Mouse (Mus musculus) neural tube, embryonic 13.5 days (tissue): ENCODE measurements around the gene Stag1. TPM values are rescaled to one million over a fixed set of nuclear protein-coding genes. Genes with fewer than 3 reads are reported as not detected.

ENCODE experiments used
- ATAC-seq: fragments of 200-750 bp; cut with Nextera tagmentation; 2 replicates; pipeline ENCODE4 v1.8.0; 2017; ENCODE audit warnings: low read depth, mild to moderate bottlenecking, moderate TSS enrichment, moderate library complexity
- H3K27ac ChIP-seq: fragments of 300-500 bp; sonication (generic); replicated peaks from 2 replicates; pipeline ENCODE4 v1.5.1; 2015; ENCODE audit warnings: moderate library complexity, mild to moderate bottlenecking, inconsistent platforms
- H3K27me3 ChIP-seq: fragments of 300-500 bp; sonication (generic); 2 replicates; pipeline ENCODE4 v1.6.1; 2015; ENCODE audit warnings: mild to moderate bottlenecking, inconsistent platforms
- H3K36me3 ChIP-seq: fragments of 300-500 bp; sonication (generic); 2 replicates; pipeline ENCODE4 v1.6.1; 2015; ENCODE audit warnings: mild to moderate bottlenecking, inconsistent platforms
- H3K4me1 ChIP-seq: fragments of 300-500 bp; sonication (generic); replicated peaks from 2 replicates; pipeline ENCODE4 v1.6.1; 2015; ENCODE audit warnings: inconsistent platforms
- H3K4me2 ChIP-seq: fragments of 300-500 bp; sonication (generic); 2 replicates; pipeline ENCODE4 v1.6.1; 2015; ENCODE audit warnings: inconsistent platforms, mild to moderate bottlenecking, moderate library complexity
- H3K4me3 ChIP-seq: fragments of 300-500 bp; sonication (generic); 2 replicates; pipeline ENCODE4 v1.5.1; 2015; ENCODE audit warnings: mild to moderate bottlenecking, inconsistent platforms
- H3K9ac ChIP-seq: fragments of 300-500 bp; sonication (generic); 2 replicates; pipeline ENCODE4 v1.6.1; 2015; ENCODE audit warnings: moderate library complexity, mild to moderate bottlenecking, inconsistent platforms
- H3K9me3 ChIP-seq: fragments of 300-500 bp; sonication (generic); 2 replicates; pipeline ENCODE4 v1.6.1; 2016; ENCODE audit warnings: inconsistent platforms
- WGBS: fragments of 180-500 bp; shearing (Covaris S2); methylation state at CpG from one replicate; pipeline ENCODE4 v1.1.7; 2015; 5-methylcytosine and 5-hydroxymethylcytosine counted together
- polyA plus RNA-seq: library from polyadenylated mRNA; unstranded; fragments of >200 nt; fragmentation: Nextera tagmentation; extraction: Ambion mirVana; gene quantifications from 2 replicates; pipeline ENCODE4 v1.2.1, GENCODE M21; 2015

Stag1 gene
- polyA plus RNA-seq, 1 experiment from 2014 or later: 36.3 TPM

DNA sequence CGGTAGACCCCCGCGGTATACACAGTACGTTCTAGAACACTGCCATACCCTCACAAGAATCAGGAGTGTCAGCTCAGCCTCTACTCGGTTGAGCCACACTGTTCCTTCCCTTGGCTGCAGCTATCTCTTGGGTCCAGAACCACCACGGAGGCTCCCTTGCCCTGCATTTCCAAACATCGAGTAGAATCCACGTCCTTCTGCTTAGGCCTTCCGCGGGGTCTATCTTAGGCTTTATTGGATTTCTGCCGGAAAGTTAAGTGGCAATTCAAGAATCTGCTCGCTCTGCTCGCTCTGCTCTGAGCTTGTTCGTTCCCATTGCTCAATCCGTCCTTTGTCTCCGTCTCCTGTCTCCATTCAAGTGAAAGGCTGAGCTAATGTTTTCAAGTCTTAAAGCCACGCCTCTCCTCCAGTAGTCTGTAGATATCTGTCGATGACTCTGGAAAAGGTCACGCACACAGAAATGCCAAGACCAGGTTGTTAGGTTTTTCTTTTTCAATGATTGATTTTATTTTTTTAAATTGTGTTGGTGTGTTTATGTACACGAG lies 17.3 kb upstream of the Stag1 start:
- H3K27me3 ChIP-seq: no peaks in the 10 kb centered on the region
- no peaks in the 10 kb centered on the region for H3K36me3 ChIP-seq
- no peak overlapping the region for H3K4me3 ChIP-seq
- H3K4me2 ChIP-seq: no peak overlapping the region
- H3K27ac ChIP-seq: no peak overlapping the region
- peaks cover 10% of the 10 kb centered on the region for H3K4me1 ChIP-seq
- H3K9ac ChIP-seq: no peak overlapping the region
- no peak for ATAC-seq
- H3K9me3 ChIP-seq: no peaks in the 10 kb centered on the region
- WGBS: 64% methylated on average over 20 of the region's 20 CpGs

DNA sequence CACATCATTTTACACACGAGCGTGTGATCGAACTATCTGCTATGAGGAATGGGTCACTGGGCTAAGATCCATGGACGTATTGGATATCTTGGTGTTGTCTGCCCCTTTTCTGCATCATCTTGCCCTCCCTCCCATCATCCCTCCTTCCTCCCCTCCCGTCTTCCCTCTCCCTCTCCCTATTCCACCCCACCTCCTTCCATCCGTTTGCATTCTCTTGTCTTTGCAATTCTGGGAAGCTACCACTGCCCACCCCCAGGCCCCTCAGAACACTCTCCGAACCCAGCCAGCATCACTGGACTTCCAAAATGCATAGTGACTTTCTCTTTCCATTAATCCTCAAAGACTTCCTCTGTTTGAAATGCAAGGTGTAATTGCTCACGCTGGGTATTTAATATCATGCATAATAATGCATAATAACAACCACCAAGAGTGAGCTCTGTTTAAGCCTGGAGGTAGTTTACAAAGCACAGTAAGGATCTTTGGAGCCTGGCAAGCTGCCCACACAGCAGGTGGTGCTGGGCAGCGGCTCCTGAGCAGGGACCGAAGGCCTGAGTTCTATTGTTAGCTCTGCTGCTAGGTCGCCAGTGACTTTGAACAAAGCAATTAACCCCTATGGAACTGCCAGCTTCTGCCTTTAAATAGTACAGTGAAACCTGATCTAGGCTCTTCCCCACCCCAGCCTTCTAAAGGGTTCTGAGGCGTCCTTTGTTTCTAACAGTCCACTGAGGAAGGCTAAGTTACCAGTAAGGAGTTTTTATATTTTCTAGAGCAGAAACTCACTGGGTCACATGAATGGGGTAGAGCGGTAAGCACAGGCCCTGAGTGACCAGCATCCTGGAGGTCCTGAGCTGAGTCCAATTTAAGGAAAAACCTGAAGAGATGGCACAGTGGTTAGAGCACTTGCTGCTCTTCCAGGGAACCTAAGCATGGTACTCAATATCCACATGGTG lies 15.8 kb upstream of the Stag1 start:
- Histone ChIP-seq H3K4me3 (no peak overlapping the region), H3K4me2 (no peak overlapping the region), H3K9me3 (no peaks in the 10 kb centered on the region), H3K27ac (peak overlapping the region; percentile 53; the same call in 1 of the 2 replicates), H3K9ac (no peak overlapping the region), H3K36me3 (no peaks in the 10 kb centered on the region), H3K27me3 (no peaks in the 10 kb centered on the region), H3K4me1 (peaks cover 10% of the 10 kb centered on the region)
- WGBS: 28% methylated on average over 13 of the region's 13 CpGs
- ATAC-seq: peak; percentile 47; the same call in 1 of the 2 replicates

- ATAC-seq: no peak
- H3K9me3 ChIP-seq: no peaks in the 10 kb centered on the region
- WGBS: 72% methylated on average over 13 of the region's 13 CpGs
- no peak overlapping the region for H3K27ac ChIP-seq
- H3K9ac ChIP-seq: no peak overlapping the region
- no peak overlapping the region for H3K4me3 ChIP-seq
- H3K27me3 ChIP-seq: no peaks in the 10 kb centered on the region
- H3K4me2 ChIP-seq: no peak overlapping the region
- H3K4me1 ChIP-seq: peaks cover 10% of the 10 kb centered on the region
- H3K36me3 ChIP-seq: no peaks in the 10 kb centered on the region
Observed at GRCm38 (mm10) chr9:100582883-100583575, 14.6 kb upstream of the Stag1 start.

DNA sequence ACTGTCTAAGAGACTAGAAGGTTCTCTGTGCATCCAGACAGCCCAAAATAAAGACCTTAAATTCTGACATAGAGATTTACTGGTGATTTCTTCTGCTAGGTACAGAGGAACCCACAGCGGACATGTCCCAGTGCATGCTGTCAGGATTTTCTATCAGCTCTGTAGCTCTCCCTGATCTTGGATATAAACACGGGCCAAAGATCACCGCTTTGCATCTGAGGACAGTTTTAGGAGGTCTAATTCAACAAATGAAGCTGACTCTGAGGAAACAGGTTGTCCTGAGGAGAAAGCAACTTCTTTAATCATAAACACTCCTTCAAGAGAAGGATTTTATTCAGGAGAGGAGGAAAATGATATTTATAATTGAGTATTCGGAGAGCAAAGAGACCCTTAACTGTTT lies 13.6 kb upstream of the Stag1 start:
- ATAC-seq: no peak
- H3K4me2 ChIP-seq: no peak overlapping the region
- H3K36me3 ChIP-seq: no peaks in the 10 kb centered on the region
- H3K9ac ChIP-seq: no peak overlapping the region
- H3K9me3 ChIP-seq: no peaks in the 10 kb centered on the region
- H3K4me1 ChIP-seq: peaks cover 10% of the 10 kb centered on the region
- no peaks in the 10 kb centered on the region for H3K27me3 ChIP-seq
- H3K27ac ChIP-seq: no peak overlapping the region
- WGBS: 91% methylated on average over 4 of the region's 4 CpGs
- no peak overlapping the region for H3K4me3 ChIP-seq

- no peak overlapping the region for H3K4me2 ChIP-seq
- no peaks in the 10 kb centered on the region for H3K9me3 ChIP-seq
- ATAC-seq: no peak
- H3K36me3 ChIP-seq: no peaks in the 10 kb centered on the region
- no peak overlapping the region for H3K4me3 ChIP-seq
- H3K27ac ChIP-seq: no peak overlapping the region
- H3K9ac ChIP-seq: no peak overlapping the region
- no peaks in the 10 kb centered on the region for H3K27me3 ChIP-seq
- WGBS: 68% methylated on average over 4 of the region's 4 CpGs
- no peaks in the 10 kb centered on the region for H3K4me1 ChIP-seq
Observed at GRCm38 (mm10) chr9:100590462-100590861, 7.1 kb upstream of the Stag1 start.

GRCm38 (mm10) chr9:100596317-100596716 lies 1.3 kb upstream of the Stag1 start:
- WGBS: 90% methylated on average over 8 of the region's 8 CpGs

GRCm38 (mm10) chr9:100599761-100600328 lies 2.2 kb downstream of the Stag1 start:
- ATAC-seq: no peak
- Histone ChIP-seq H3K4me3 (no peak overlapping the region), H3K9ac (no peak overlapping the region), H3K36me3 (no peaks in the 10 kb centered on the region), H3K9me3 (no peaks in the 10 kb centered on the region), H3K4me2 (no peak overlapping the region), H3K4me1 (peaks cover 10% of the 10 kb centered on the region; the same call in 1 of the 2 replicates), H3K27me3 (no peaks in the 10 kb centered on the region), H3K27ac (no peak overlapping the region)
- 35% methylated on average over 3 of the region's 3 CpGs for WGBS

More at GRCm38 (mm10) chr9:100596317-100596716, 1.3 kb upstream of the Stag1 start:
- Histone ChIP-seq H3K36me3 (no peaks in the 10 kb centered on the region), H3K4me2 (no peak overlapping the region), H3K9me3 (no peaks in the 10 kb centered on the region), H3K4me1 (peaks cover 10% of the 10 kb centered on the region; the same call in 1 of the 2 replicates), H3K27me3 (no peaks in the 10 kb centered on the region), H3K4me3 (no peak overlapping the region), H3K27ac (no peak overlapping the region), H3K9ac (no peak overlapping the region)
- ATAC-seq: no peak

- Histone ChIP-seq H3K27me3 (no peaks in the 10 kb centered on the region), H3K27ac (no peak overlapping the region), H3K9ac (no peak overlapping the region), H3K9me3 (no peaks in the 10 kb centered on the region), H3K4me1 (peaks cover 10% of the 10 kb centered on the region; the same call in 1 of the 2 replicates), H3K4me2 (no peak overlapping the region), H3K36me3 (no peaks in the 10 kb centered on the region), H3K4me3 (no peak overlapping the region)
- no peak for ATAC-seq
- WGBS: 97% methylated on average over 1 of the region's 1 CpGs
Observed at GRCm38 (mm10) chr9:100602130-100602529, 4.5 kb downstream of the Stag1 start.

- H3K36me3 ChIP-seq: no peaks in the 10 kb centered on the region
- WGBS: 75% methylated on average over 5 of the region's 5 CpGs
- H3K9ac ChIP-seq: no peak overlapping the region
- H3K27me3 ChIP-seq: no peaks in the 10 kb centered on the region
- H3K27ac ChIP-seq: no peak overlapping the region
- no peaks in the 10 kb centered on the region for H3K9me3 ChIP-seq
- no peak overlapping the region for H3K4me3 ChIP-seq
- no peak overlapping the region for H3K4me2 ChIP-seq
- peaks cover 10% of the 10 kb centered on the region; the same call in 1 of the 2 replicates for H3K4me1 ChIP-seq
- ATAC-seq: no peak
Observed at GRCm38 (mm10) chr9:100603156-100603555, 5.6 kb downstream of the Stag1 start.

DNA sequence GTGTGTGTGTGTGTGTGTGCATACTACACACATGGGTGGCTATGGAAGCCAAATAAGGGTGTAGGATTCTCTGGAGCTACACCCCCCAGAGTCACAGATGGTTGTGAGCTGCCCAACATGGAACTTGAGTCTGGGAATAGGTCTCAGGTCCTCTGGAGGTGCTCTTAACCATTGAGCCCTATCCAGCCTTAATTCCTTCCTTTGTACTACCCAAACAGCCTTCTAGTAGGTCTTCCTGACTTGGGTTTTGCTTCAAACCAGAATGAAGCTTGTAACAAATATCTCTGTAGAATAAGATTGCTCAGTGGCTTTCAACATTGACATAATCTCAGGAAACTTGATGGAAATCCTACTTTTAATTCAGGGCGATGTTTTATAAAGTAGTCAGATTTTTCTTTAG lies 7.9 kb downstream of the Stag1 start:
- Histone ChIP-seq H3K4me1 (no peaks in the 10 kb centered on the region), H3K27me3 (no peaks in the 10 kb centered on the region), H3K27ac (no peak overlapping the region), H3K9ac (no peak overlapping the region), H3K4me2 (no peak overlapping the region), H3K9me3 (no peaks in the 10 kb centered on the region), H3K36me3 (no peaks in the 10 kb centered on the region), H3K4me3 (no peak overlapping the region)
- no peak for ATAC-seq
- WGBS: 96% methylated on average over 1 of the region's 1 CpGs

- no peak for ATAC-seq
- Histone ChIP-seq H3K4me1 (no peaks in the 10 kb centered on the region), H3K9ac (no peak overlapping the region), H3K9me3 (no peaks in the 10 kb centered on the region), H3K4me3 (no peak overlapping the region), H3K36me3 (no peaks in the 10 kb centered on the region), H3K27ac (no peak overlapping the region), H3K4me2 (no peak overlapping the region), H3K27me3 (no peaks in the 10 kb centered on the region)
- WGBS: 55% methylated on average over 7 of the region's 7 CpGs
Observed at GRCm38 (mm10) chr9:100605985-100606554, 8.5 kb downstream of the Stag1 start.
